Comparison of ENCODE assay signal across 8 mouse cellular contexts in the genomic region with DNA sequence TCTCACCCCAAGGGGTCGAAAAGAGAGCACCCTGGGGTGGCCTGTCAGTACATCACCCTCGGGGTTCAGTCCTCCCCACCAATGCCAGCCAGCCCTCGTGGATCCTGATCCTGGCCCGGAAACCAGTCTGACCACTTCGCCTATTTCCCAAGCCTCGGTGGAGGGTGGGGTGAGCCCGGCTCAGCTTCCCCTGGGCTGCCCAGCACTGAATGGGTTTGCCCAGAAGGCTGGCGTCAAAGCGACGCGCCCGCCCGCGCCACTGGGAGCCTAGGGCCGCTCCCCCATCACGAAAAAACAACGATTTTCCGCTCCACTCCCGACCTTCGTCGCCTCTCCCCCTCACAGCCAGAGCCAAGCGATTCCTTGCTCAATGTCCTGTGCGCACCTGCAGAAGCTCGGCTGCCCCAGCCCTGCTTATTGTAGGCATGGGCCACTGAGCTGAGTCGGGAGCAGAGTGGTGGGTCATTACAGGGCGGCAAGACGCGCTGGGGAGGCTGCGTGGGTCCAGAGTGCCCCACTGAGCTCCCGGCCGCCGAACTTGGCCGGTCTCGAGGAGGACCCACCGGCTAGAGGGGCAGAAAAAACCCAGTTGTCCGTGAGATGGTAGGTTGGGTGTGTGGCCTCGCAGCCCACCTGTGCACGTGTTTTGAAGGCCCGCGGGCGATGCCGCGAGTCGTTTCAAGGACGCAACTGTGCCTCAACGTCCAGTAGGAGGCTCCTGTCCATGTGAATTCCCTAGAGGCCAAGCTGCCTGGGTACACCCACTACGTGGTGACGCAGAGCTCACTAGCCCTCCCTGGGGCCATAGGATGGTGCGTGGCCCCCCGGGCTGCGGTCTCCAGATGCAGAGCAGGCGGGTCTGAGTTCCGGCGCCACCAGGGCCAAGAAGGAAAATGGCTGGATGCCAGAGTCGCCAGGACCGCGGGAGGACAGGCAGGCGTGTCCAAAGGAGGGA. TPM values are rescaled to one million over a fixed set of nuclear protein-coding genes. Genes with fewer than 3 reads are reported as not detected.
DNase-seq lines count a peak whose midpoint lies in the region; ATAC-seq and TF ChIP-seq lines count a peak whose summit lies in the region.

No protein-coding gene starts in this region.

- H3K4me1 ChIP-seq in liver, adult 2 months (ENCODE audit: control insufficient read depth, insufficient read depth, low read length) = no peaks in the 10 kb centered on the region
- peaks cover 57% of the 10 kb centered on the region for H3K4me1 ChIP-seq in forebrain, embryonic 10.5 days
- H3K4me1 ChIP-seq in intestine, embryonic 15.5 days (replicated peaks) = peaks cover 44% of the 10 kb centered on the region
- peaks cover 59% of the 10 kb centered on the region for H3K4me1 ChIP-seq in neural tube, embryonic 13.5 days (replicated peaks)

- H3K27ac ChIP-seq in liver, adult 2 months (replicated peaks; ENCODE audit: insufficient read depth, low read depth, low read length) = no peak overlapping the region
- H3K27ac ChIP-seq in forebrain, embryonic 10.5 days = peak overlapping the region; percentile 63
- H3K27ac ChIP-seq in intestine, embryonic 15.5 days = no peak overlapping the region
- H3K27ac ChIP-seq in neural tube, embryonic 13.5 days (replicated peaks) = no peak overlapping the region

- ATAC-seq in intestine, embryonic 15.5 days = peak; percentile 39
- no peak for ATAC-seq in neural tube, embryonic 13.5 days (ENCODE audit: low read depth)

- intact Hi-C loops in gastrocnemius, postnatal 14 days (cut with DNase I; ENCODE audit: low total_unique reads) = no loop called here

- no peaks in the 10 kb centered on the region for H3K79me2 ChIP-seq in liver, adult 2 months (ENCODE audit: control insufficient read depth, insufficient read depth, low read length)

- H3K4me3 ChIP-seq in liver, adult 2 months (ENCODE audit: insufficient read depth, low read depth, low read length) = no peak overlapping the region
- peak overlapping the region; percentile 59 for H3K4me3 ChIP-seq in forebrain, embryonic 10.5 days
- H3K4me3 ChIP-seq in intestine, embryonic 15.5 days (replicated peaks) = peak overlapping the region; percentile 61
- H3K4me3 ChIP-seq in neural tube, embryonic 13.5 days = peak overlapping the region; percentile 12

- peak; percentile 57 for TF ChIP-seq CTCF in liver, adult 2 months (IDR thresholded peaks at IDR 0.05; ENCODE audit: low read depth, low read length)

- 4% methylated on average over 58 of the region's 58 CpGs for WGBS in liver, adult 2 months
- WGBS in forebrain, embryonic 10.5 days = 2% methylated on average over 58 of the region's 58 CpGs
- 3% methylated on average over 58 of the region's 58 CpGs for WGBS in intestine, embryonic 15.5 days
- 2% methylated on average over 58 of the region's 58 CpGs for WGBS in neural tube, embryonic 13.5 days

- no peak overlapping the region for H3K9ac ChIP-seq in liver, adult 2 months (ENCODE audit: low read depth, low read length)
- peak overlapping the region; percentile 28 for H3K9ac ChIP-seq in intestine, embryonic 15.5 days
- peak overlapping the region; percentile 47; the same call in 1 of the 2 replicates for H3K9ac ChIP-seq in neural tube, embryonic 13.5 days

- DNase-seq in liver, adult 2 months (ENCODE audit: extremely low read depth, low read depth, low spot score) = no peak
- no peak for DNase-seq in liver
- peak; percentile 42 for DNase-seq in forebrain, embryonic 10.5 days (ENCODE audit: extremely low spot score, low spot score)
- peak; percentile 90 to 93 for DNase-seq in lung, adult 18-20 months
- DNase-seq in gastrocnemius, postnatal 14 days = no peak
- no peak for DNase-seq in ovary, postnatal 10 days (ENCODE audit: low spot score)

- H3K9me3 ChIP-seq in forebrain, embryonic 10.5 days = peaks cover 3% of the 10 kb centered on the region; the same call in 1 of the 2 replicates
- no peaks in the 10 kb centered on the region for H3K9me3 ChIP-seq in intestine, embryonic 15.5 days
- H3K9me3 ChIP-seq in neural tube, embryonic 13.5 days = no peaks in the 10 kb centered on the region

- no peak for TF ChIP-seq POLR2A in liver, adult 2 months (IDR thresholded peaks at IDR 0.05; ENCODE audit: extremely low read depth, insufficient read depth, low read length)

- peak overlapping the region; percentile 94 for H3K4me2 ChIP-seq in intestine, embryonic 15.5 days (replicated peaks)
- H3K4me2 ChIP-seq in neural tube, embryonic 13.5 days = peak overlapping the region; percentile 93

- no peaks in the 10 kb centered on the region for H3K36me3 ChIP-seq in liver, adult 2 months (ENCODE audit: control insufficient read depth, insufficient read depth, low read length)
- H3K36me3 ChIP-seq in forebrain, embryonic 10.5 days (replicated peaks) = no peaks in the 10 kb centered on the region
- no peaks in the 10 kb centered on the region for H3K36me3 ChIP-seq in intestine, embryonic 15.5 days
- no peaks in the 10 kb centered on the region for H3K36me3 ChIP-seq in neural tube, embryonic 13.5 days

- peaks cover 16% of the 10 kb centered on the region; the same call in 1 of the 2 replicates for H3K27me3 ChIP-seq in liver, adult 2 months (ENCODE audit: control insufficient read depth, insufficient read depth, low read length)
- H3K27me3 ChIP-seq in forebrain, embryonic 10.5 days (ENCODE audit: poor library complexity, severe bottlenecking) = peaks cover 100% of the 10 kb centered on the region
- H3K27me3 ChIP-seq in intestine, embryonic 15.5 days (replicated peaks) = peaks cover 67% of the 10 kb centered on the region
- H3K27me3 ChIP-seq in neural tube, embryonic 13.5 days = peaks cover 77% of the 10 kb centered on the region

RNA-seq across cellular contexts. Expression of a gene that starts 17.5 kb away (rescaled TPM):
- total RNA-seq in liver, adult 2 months (2014; rRNA removed) = 4.3 and 5.1 TPM in 2 replicates
- 1.7 and 4.4 TPM in 2 replicates for polyA plus RNA-seq in liver, adult 2 months (2012; rRNA removed)
- polyA plus RNA-seq in forebrain, embryonic 10.5 days (2016; fragmentation: Nextera tagmentation; extraction: Ambion mirVana) = 9.5 and 11.3 TPM in 2 replicates
- 7.4 and 7.9 TPM in 2 replicates for polyA plus RNA-seq in intestine, embryonic 15.5 days (2015; fragmentation: Nextera tagmentation; extraction: Ambion mirVana)
- polyA plus RNA-seq in neural tube, embryonic 13.5 days (2015; fragmentation: Nextera tagmentation; extraction: Ambion mirVana) = 7.0 and 8.5 TPM in 2 replicates
- 1 to 10 TPM; 2.1 to 2.7 TPM for total RNA-seq in gastrocnemius, postnatal 14 days (2021)

RNA-seq across cellular contexts. Expression of a gene that starts 27.7 kb away (rescaled TPM):
- 2.8 and 2.9 TPM in 2 replicates for total RNA-seq in liver, adult 2 months (2014; rRNA removed)
- 7.9 and 8.2 TPM in 2 replicates for polyA plus RNA-seq in liver, adult 2 months (2012; rRNA removed)
- 3.3 and 4.6 TPM in 2 replicates for polyA plus RNA-seq in forebrain, embryonic 10.5 days (2016; fragmentation: Nextera tagmentation; extraction: Ambion mirVana)
- 10.7 and 11.2 TPM in 2 replicates for polyA plus RNA-seq in intestine, embryonic 15.5 days (2015; fragmentation: Nextera tagmentation; extraction: Ambion mirVana)
- 14.8 and 16.5 TPM in 2 replicates for polyA plus RNA-seq in neural tube, embryonic 13.5 days (2015; fragmentation: Nextera tagmentation; extraction: Ambion mirVana)
- total RNA-seq in gastrocnemius, postnatal 14 days (2021) = 1 to 10 TPM; 4.7 to 5.9 TPM

RNA-seq across cellular contexts. Expression of a gene that starts 35.6 kb away (rescaled TPM):
- 3.9 and 4.9 TPM in 2 replicates for total RNA-seq in liver, adult 2 months (2014; rRNA removed)
- 2.9 and 4.1 TPM in 2 replicates for polyA plus RNA-seq in liver, adult 2 months (2012; rRNA removed)
- polyA plus RNA-seq in forebrain, embryonic 10.5 days (2016; fragmentation: Nextera tagmentation; extraction: Ambion mirVana) = 115 and 127 TPM in 2 replicates
- 24.8 and 27.0 TPM in 2 replicates for polyA plus RNA-seq in intestine, embryonic 15.5 days (2015; fragmentation: Nextera tagmentation; extraction: Ambion mirVana)
- polyA plus RNA-seq in neural tube, embryonic 13.5 days (2015; fragmentation: Nextera tagmentation; extraction: Ambion mirVana) = 17.4 and 21.4 TPM in 2 replicates
- 1 to 10 TPM; 1.4 to 1.9 TPM for total RNA-seq in gastrocnemius, postnatal 14 days (2021)

Comparison
In these comparisons a context has a peak if more than half of its experiments do, and no peak if none do; other contexts are left out.
1. DNase-seq: peak in forebrain, embryonic 10.5 days (single experiment) and lung, adult 18-20 months (2 of 2); none in liver, adult 2 months (single experiment), liver (single experiment), gastrocnemius, postnatal 14 days (single experiment) and ovary, postnatal 10 days (single experiment).